Comparison of ENCODE assay signal across 9 mouse cellular contexts in the genomic region with DNA sequence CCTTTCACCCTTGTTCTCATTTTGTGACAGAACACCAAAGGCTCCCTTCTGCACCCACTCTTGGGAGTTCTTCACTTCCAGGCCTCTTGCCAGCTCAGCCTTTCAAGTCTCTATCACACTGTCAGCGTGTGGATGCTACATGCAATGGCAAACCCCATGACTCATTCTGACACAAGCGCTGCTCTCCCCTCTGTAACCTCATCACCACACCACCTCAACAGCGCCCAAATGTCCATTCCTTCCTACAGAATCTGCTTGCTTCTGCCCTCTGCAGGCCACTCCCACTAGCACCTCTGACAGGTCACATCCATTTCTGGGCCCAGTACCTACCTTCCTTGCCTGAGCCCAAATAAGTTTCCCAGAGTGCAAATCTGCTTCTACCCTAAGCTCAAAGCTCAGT. TPM values are rescaled to one million over a fixed set of nuclear protein-coding genes. Genes with fewer than 3 reads are reported as not detected.
DNase-seq lines count a peak whose midpoint lies in the region; ATAC-seq and TF ChIP-seq lines count a peak whose summit lies in the region.
"Had no signal": no experiment of that assay in that cellular context is flagged by ENCODE, and none has a peak within 500 bp of the region (broad histone marks: within the 10 kb centered on the region; RNA-seq: fewer than 3 reads in every experiment).

No protein-coding gene starts in this region.

- no peak overlapping the region for H3K4me3 ChIP-seq in heart, embryonic 12.5 days
- H3K4me3 ChIP-seq in lung, embryonic 14.5 days (ENCODE audit: low read depth, low read length): no peak overlapping the region
- peak overlapping the region; percentile 17 for H3K4me3 ChIP-seq in megakaryocyte, embryonic 14.5 days (replicated peaks)

- no peak overlapping the region for H3K4me2 ChIP-seq in heart, embryonic 12.5 days
- no peak overlapping the region for H3K4me2 ChIP-seq in lung, embryonic 14.5 days

- no peak for ATAC-seq in heart, embryonic 12.5 days (ENCODE audit: insufficient number of reproducible peaks, low FRiP score)
- no peak for ATAC-seq in lung, embryonic 14.5 days (ENCODE audit: insufficient read depth)
- peak; percentile 50 for ATAC-seq in Patski

- in situ Hi-C loops in Patski (cut with MboI; ENCODE audit: low pct_unique_long_range_greater_than_20kb): no loop called here

- no peak overlapping the region for H3K9ac ChIP-seq in heart, embryonic 12.5 days
- H3K9ac ChIP-seq in lung, embryonic 14.5 days: no peak overlapping the region

- CTCF ChIA-PET in Patski (lab: Charles Lee): interaction anchor here (1.9 kb wide), 1 partner anchor 41 kb away, joined by 5 read pairs; no protein-coding TSS in a partner anchor

- WGBS in heart, embryonic 12.5 days: 23% methylated on average over 3 of the region's 3 CpGs
- 20% methylated on average over 3 of the region's 3 CpGs for WGBS in lung, embryonic 14.5 days

- DNase-seq in heart, adult 11 months: peak; percentile 86
- DNase-seq in lung, embryonic 14.5 days: no peak
- DNase-seq in lung, postnatal 36 days: no peak
- no peak for DNase-seq in Patski (ENCODE audit: low read depth, low spot score)
- no peak for DNase-seq in yolk sac, embryonic 10.5 days (ENCODE audit: low spot score)
- no peak for DNase-seq in left cerebral cortex, postnatal 36 days (ENCODE audit: low spot score in 2 of 2)
- DNase-seq: heart, postnatal 10 days had no signal

- H3K4me1 ChIP-seq in heart, embryonic 12.5 days (replicated peaks): no peaks in the 10 kb centered on the region
- H3K4me1 ChIP-seq in lung, embryonic 14.5 days (ENCODE audit: insufficient read depth): no peaks in the 10 kb centered on the region
- H3K4me1 ChIP-seq in megakaryocyte, embryonic 14.5 days: peaks cover 20% of the 10 kb centered on the region

- POLR2A ChIA-PET in Patski (lab: Charles Lee): no interaction called here

- intact Hi-C loops in left cerebral cortex, postnatal 36 days (cut with DNase I): no loop called here

- peak; percentile 33 for TF ChIP-seq CTCF in lung, embryonic 14.5 days (IDR thresholded peaks at IDR 0.05; ENCODE audit: low read depth)
- no peak for TF ChIP-seq CTCF in Patski (IDR thresholded peaks at IDR 0.05)

- H3K27ac ChIP-seq in heart, embryonic 12.5 days (ENCODE audit: poor library complexity, severe bottlenecking): no peak overlapping the region
- H3K27ac ChIP-seq in lung, embryonic 14.5 days (ENCODE audit: low read depth): no peak overlapping the region; the same call in 1 of the 2 replicates

- H3K9me3 ChIP-seq in heart, embryonic 12.5 days (replicated peaks): no peaks in the 10 kb centered on the region
- H3K9me3 ChIP-seq in lung, embryonic 14.5 days (ENCODE audit: low read depth, low read length): no peaks in the 10 kb centered on the region
- no peaks in the 10 kb centered on the region for H3K9me3 ChIP-seq in megakaryocyte, embryonic 14.5 days

- peaks cover 4% of the 10 kb centered on the region; the same call in 1 of the 2 replicates for H3K27me3 ChIP-seq in heart, embryonic 12.5 days (replicated peaks)
- H3K27me3 ChIP-seq in lung, embryonic 14.5 days (ENCODE audit: insufficient read depth, low read length): no peaks in the 10 kb centered on the region
- H3K27me3 ChIP-seq in Patski: no peaks in the 10 kb centered on the region
- H3K27me3 ChIP-seq in megakaryocyte, embryonic 14.5 days (replicated peaks): peaks cover 1% of the 10 kb centered on the region

- H3K36me3 ChIP-seq in heart, embryonic 12.5 days: no peaks in the 10 kb centered on the region
- no peaks in the 10 kb centered on the region for H3K36me3 ChIP-seq in lung, embryonic 14.5 days (ENCODE audit: insufficient read depth)
- no peaks in the 10 kb centered on the region for H3K36me3 ChIP-seq in megakaryocyte, embryonic 14.5 days (replicated peaks; ENCODE audit: low read length)

RNA-seq across cellular contexts. Expression of gene Sft2d1, which starts 5.1 kb away (rescaled TPM):
- 69.6 and 73.6 TPM in 2 replicates for polyA plus RNA-seq in heart, embryonic 12.5 days (2016; fragmentation: Nextera tagmentation; extraction: Ambion mirVana)
- 61.0 and 67.4 TPM in 2 replicates for polyA plus RNA-seq in lung, embryonic 14.5 days (2014; fragmentation: Nextera tagmentation; extraction: Ambion mirVana)
- 61.2 TPM for polyA plus RNA-seq in Patski (2021)
- polyA plus RNA-seq in megakaryocyte, embryonic 14.5 days (2012; ENCODE audit: insufficient read depth, low replicate concordance): 81.6 and 131 TPM in 2 replicates
- total RNA-seq in left cerebral cortex, postnatal 36 days (2021): 10 to 100 TPM; 48.0 to 71.2 TPM

RNA-seq across cellular contexts. Expression of gene Mpc1, which starts 23.1 kb away (rescaled TPM):
- polyA plus RNA-seq in heart, embryonic 12.5 days (2016; fragmentation: Nextera tagmentation; extraction: Ambion mirVana): 164 and 166 TPM in 2 replicates
- 154 and 160 TPM in 2 replicates for polyA plus RNA-seq in lung, embryonic 14.5 days (2014; fragmentation: Nextera tagmentation; extraction: Ambion mirVana)
- polyA plus RNA-seq in Patski (2021): 168 TPM
- polyA plus RNA-seq in megakaryocyte, embryonic 14.5 days (2012; ENCODE audit: insufficient read depth, low replicate concordance): 33.7 TPM in 1 of 2 replicates, not detected in the other
- total RNA-seq in left cerebral cortex, postnatal 36 days (2021): 100 to 1,000 TPM; 166 to 173 TPM

RNA-seq across cellular contexts. Expression of gene Prr18, which starts 31.5 kb away (rescaled TPM):
- polyA plus RNA-seq in heart, embryonic 12.5 days (2016; fragmentation: Nextera tagmentation; extraction: Ambion mirVana): 0.10 and 0.14 TPM in 2 replicates
- 2.1 and 2.3 TPM in 2 replicates for polyA plus RNA-seq in lung, embryonic 14.5 days (2014; fragmentation: Nextera tagmentation; extraction: Ambion mirVana)
- 0.19 TPM for polyA plus RNA-seq in Patski (2021)
- 0.48 and 1.9 TPM in 2 replicates for polyA plus RNA-seq in megakaryocyte, embryonic 14.5 days (2012; ENCODE audit: insufficient read depth, low replicate concordance)
- 10 to 100 TPM; 14.4 to 23.3 TPM for total RNA-seq in left cerebral cortex, postnatal 36 days (2021)

RNA-seq across cellular contexts. Expression of gene T2, which starts 50.0 kb away (rescaled TPM):
- 1.0 and 1.1 TPM in 2 replicates for polyA plus RNA-seq in heart, embryonic 12.5 days (2016; fragmentation: Nextera tagmentation; extraction: Ambion mirVana)
- polyA plus RNA-seq in lung, embryonic 14.5 days (2014; fragmentation: Nextera tagmentation; extraction: Ambion mirVana): 0.20 and 0.35 TPM in 2 replicates
- polyA plus RNA-seq in Patski (2021): 0.05 TPM
- not detected in 2 replicates for polyA plus RNA-seq in megakaryocyte, embryonic 14.5 days (2012; ENCODE audit: insufficient read depth, low replicate concordance)
- total RNA-seq in left cerebral cortex, postnatal 36 days (2021): under 1 TPM; 0.32 to 0.68 TPM
